18 mouse cellular contexts compared by ENCODE assay signal in genomic region chr12:103518640-103519039, GRCm38 (mm10). TPM values are rescaled to one million over a fixed set of nuclear protein-coding genes. Genes with fewer than 3 reads are reported as not detected.
DNase-seq lines count a peak whose midpoint lies in the region; TF ChIP-seq lines count a peak whose summit lies in the region.
"Had no signal": no experiment of that assay in that cellular context is flagged by ENCODE, and none has a peak within 500 bp of the region (broad histone marks: within the 10 kb centered on the region; RNA-seq: fewer than 3 reads in every experiment).

No protein-coding gene starts in this region.

- peak; percentile 28 for DNase-seq in adrenal gland, adult 2 months
- DNase-seq in adrenal gland, postnatal 4 days (ENCODE audit: low spot score in 2 of 2) = no peak
- DNase-seq in right cerebral cortex, adult 18-20 months = peak; percentile 38
- no peak for DNase-seq in right cerebral cortex, postnatal 36 days (ENCODE audit: low spot score in 2 of 2)
- DNase-seq in MEL (ENCODE audit: low read depth, low spot score) = peak; percentile 12
- DNase-seq in c-Kit-positive CD71-positive TER-119-positive erythroid progenitor cells, embryonic 14.5 days (ENCODE audit: low spot score) = peak; percentile 9
- DNase-seq in cerebellum, postnatal 10 days = no peak
- DNase-seq in midbrain, embryonic 10.5 days (ENCODE audit: low spot score) = no peak
- DNase-seq: adrenal gland, postnatal 25 days; cerebellum, adult 18-20 months; cerebellum, adult 9-11 months; forebrain, postnatal 0 days; gastrocnemius, postnatal 10 days; heart, postnatal 36 days; kidney, adult 8-10 months had no signal

- H3K9me3 ChIP-seq in MEL (replicated peaks; ENCODE audit: insufficient read depth, low read length) = no peaks in the 10 kb centered on the region
- H3K9me3 ChIP-seq in midbrain, embryonic 10.5 days (replicated peaks) = no peaks in the 10 kb centered on the region
- H3K9me3 ChIP-seq: embryonic facial prominence, embryonic 10.5 days; heart, embryonic 12.5 days had no signal

- no peak for TF ChIP-seq CTCF in MEL (IDR thresholded peaks at IDR 0.05 in 2 of 3, conservative IDR thresholded peaks at IDR 0.05 in 1 of 3; ENCODE audit: control insufficient read depth in 1 of 3, insufficient read depth in 1 of 3, low read depth in 2 of 3, low read length in 3 of 3, poor library complexity in 1 of 3, severe bottlenecking in 1 of 3)

- no peak for TF ChIP-seq RAD21 in MEL (IDR thresholded peaks at IDR 0.05; ENCODE audit: low read depth, low read length)

- H3K79me2 ChIP-seq in MEL (ENCODE audit: control insufficient read depth, insufficient read depth, low read length, poor library complexity) = no peaks in the 10 kb centered on the region

- no peak overlapping the region for H3K9ac ChIP-seq in MEL (ENCODE audit: control insufficient read depth, low read depth, low read length, poor library complexity, severe bottlenecking)
- H3K9ac ChIP-seq: forebrain, embryonic 13.5 days; forebrain, postnatal 0 days; heart, embryonic 12.5 days had no signal

- H3K27ac ChIP-seq in MEL (ENCODE audit: control insufficient read depth, low read depth, low read length) = no peak overlapping the region
- no peak overlapping the region for H3K27ac ChIP-seq in midbrain, embryonic 10.5 days (replicated peaks)
- H3K27ac ChIP-seq: embryonic facial prominence, embryonic 10.5 days; forebrain, embryonic 13.5 days had no signal

- no peak for TF ChIP-seq EP300 in MEL (IDR thresholded peaks at IDR 0.05; ENCODE audit: low read depth in 1 of 2, low read length in 2 of 2)

- 94% methylated on average over 6 of the region's 6 CpGs for WGBS in midbrain, embryonic 10.5 days

- H3K27me3 ChIP-seq in MEL (ENCODE audit: control insufficient read depth in 1 of 2, insufficient read depth in 2 of 2, low read length in 2 of 2) = no peaks in the 10 kb centered on the region
- no peaks in the 10 kb centered on the region for H3K27me3 ChIP-seq in midbrain, embryonic 10.5 days (ENCODE audit: low read depth, poor library complexity, severe bottlenecking)
- H3K27me3 ChIP-seq: heart, embryonic 12.5 days had no signal

- no peaks in the 10 kb centered on the region for H3K36me3 ChIP-seq in MEL (ENCODE audit: control insufficient read depth in 1 of 2, insufficient read depth in 2 of 2, low read length in 2 of 2)
- no peaks in the 10 kb centered on the region for H3K36me3 ChIP-seq in midbrain, embryonic 10.5 days
- H3K36me3 ChIP-seq: embryonic facial prominence, embryonic 10.5 days; heart, embryonic 12.5 days had no signal

- no peak for TF ChIP-seq POLR2A in MEL (IDR thresholded peaks at IDR 0.05; ENCODE audit: control insufficient read depth in 1 of 2, insufficient read depth in 1 of 2, low read depth in 1 of 2, low read length in 2 of 2, poor library complexity in 1 of 2)

- H3K4me3 ChIP-seq in MEL (ENCODE audit: control insufficient read depth in 1 of 2, insufficient read depth in 1 of 2, low read depth in 2 of 2, low read length in 2 of 2) = no peak overlapping the region
- no peak overlapping the region for H3K4me3 ChIP-seq in midbrain, embryonic 10.5 days
- H3K4me3 ChIP-seq: embryonic facial prominence, embryonic 10.5 days; forebrain, embryonic 13.5 days; heart, embryonic 12.5 days had no signal

- H3K4me1 ChIP-seq in MEL (ENCODE audit: control insufficient read depth in 1 of 2, insufficient read depth in 2 of 2, low read length in 2 of 2) = no peaks in the 10 kb centered on the region
- H3K4me1 ChIP-seq in midbrain, embryonic 10.5 days = peaks cover 9% of the 10 kb centered on the region
- H3K4me1 ChIP-seq: embryonic facial prominence, embryonic 10.5 days; heart, embryonic 12.5 days had no signal

TF ChIP-seq in MEL, 35 proteins besides CTCF, POLR2A, EP300 and RAD21:
- TF ChIP-seq HCFC1 (IDR thresholded peaks at IDR 0.05; ENCODE audit: low read depth, low read length) (no peak), BHLHE40 (IDR thresholded peaks at IDR 0.05; ENCODE audit: borderline replicate concordance, low read depth, low read length) (no peak), NELFE (IDR thresholded peaks at IDR 0.05; ENCODE audit: low read depth, low read length) (no peak), UBTF (IDR thresholded peaks at IDR 0.05; ENCODE audit: borderline replicate concordance, insufficient read depth, low read depth, low read length) (no peak), TBP (IDR thresholded peaks at IDR 0.05; ENCODE audit: low read depth, low read length) (no peak), SIN3A (IDR thresholded peaks at IDR 0.05; ENCODE audit: low read length) (no peak), CHD1 (IDR thresholded peaks at IDR 0.05; ENCODE audit: low read depth, low read length) (no peak), SMC3 (IDR thresholded peaks at IDR 0.05; ENCODE audit: low read depth, low read length) (no peak), MAZ (IDR thresholded peaks at IDR 0.05; ENCODE audit: low read depth, low read length) (no peak), MAFK (IDR thresholded peaks at IDR 0.05; ENCODE audit: borderline replicate concordance, low read depth, low read length) (no peak), USF1 (IDR thresholded peaks at IDR 0.05; ENCODE audit: low read depth, low read length) (no peak), MYB (IDR thresholded peaks at IDR 0.05; ENCODE audit: low read depth, low read length) (no peak), TCF12 (IDR thresholded peaks at IDR 0.05; ENCODE audit: low read depth, low read length) (no peak), TAL1 (IDR thresholded peaks at IDR 0.05; ENCODE audit: low read length) (no peak), ETS1 (IDR thresholded peaks at IDR 0.05; ENCODE audit: low read depth, low read length) (no peak), MEF2A (IDR thresholded peaks at IDR 0.05; ENCODE audit: extremely low read depth, insufficient replicate concordance, low read depth, low read length, poor library complexity, severe bottlenecking) (no peak), MYC (IDR thresholded peaks at IDR 0.05; ENCODE audit: low read depth, low read length) (no peak), ZC3H11A (IDR thresholded peaks at IDR 0.05; ENCODE audit: low read depth, low read length) (no peak), RCOR1 (IDR thresholded peaks at IDR 0.05; ENCODE audit: low read depth, low read length) (no peak)

RNA-seq across cellular contexts. Expression of gene Ppp4r4, which starts 13.4 kb away (rescaled TPM):
- 1 to 10 TPM; 2.9 to 4.8 TPM for total RNA-seq in adrenal gland, adult 2 months (2021)
- 0.98 and 2.1 TPM in 2 replicates for polyA plus RNA-seq in adrenal gland, adult 2 months (2012; rRNA removed)
- total RNA-seq in adrenal gland, postnatal 4 days (2021) = 1 to 10 TPM; 3.3 to 3.7 TPM
- total RNA-seq in MEL (2012; rRNA removed) = 1.0 and 1.3 TPM in 2 replicates
- polyA plus RNA-seq in MEL (2012; ENCODE audit: insufficient read depth in 1 of 2, insufficient read length in 2 of 2, low read depth in 1 of 2, low replicate concordance in 2 of 2, missing spikeins in 1 of 2) = 1 to 10 TPM in 1 of 2 experiments, not detected in 1; 3.0 TPM
- 2.6 and 3.4 TPM in 2 replicates for polyA plus RNA-seq in midbrain, embryonic 10.5 days (2016; fragmentation: Nextera tagmentation; extraction: Ambion mirVana)

Comparison
In these comparisons a context has a peak if more than half of its experiments do, and no peak if none do; other contexts are left out.
1. DNase-seq: peak in adrenal gland, adult 2 months (single experiment), right cerebral cortex, adult 18-20 months (single experiment), MEL (single experiment) and c-Kit-positive CD71-positive TER-119-positive erythroid progenitor cells, embryonic 14.5 days (single experiment); none in adrenal gland, postnatal 4 days (0 of 2), right cerebral cortex, postnatal 36 days (0 of 2), cerebellum, postnatal 10 days (0 of 2) and midbrain, embryonic 10.5 days (single experiment).